Mouse (Mus musculus): Measurements from ENCODE around the gene Ptger4.

Ptger4 gene

GRCm38 (mm10) chr15:5238553-5238952 is 5.4 kb downstream of the Ptger4 start:
- in situ Hi-C loops (cut with MseI, MboI) = loop anchor here (10.0 to 25.0 kb wide), 5 partner anchors 674 to 974 kb away; no protein-coding TSS in a partner anchor

- in situ Hi-C loops (cut with MseI, MboI) = loop anchor here (10.0 to 25.0 kb wide), 5 partner anchors 674 to 974 kb away; no protein-coding TSS in a partner anchor
Observed at GRCm38 (mm10) chr15:5238073-5238472, 5.9 kb downstream of the Ptger4 start.

GRCm38 (mm10) chr15:5237012-5237660 is 6.9 kb downstream of the Ptger4 start:
- in situ Hi-C loops (cut with MseI, MboI) = loop anchor here (10.0 to 25.0 kb wide), 5 partner anchors 675 to 975 kb away; no protein-coding TSS in a partner anchor

GRCm38 (mm10) chr15:5236538-5236937 is 7.4 kb downstream of the Ptger4 start:
- in situ Hi-C loops (cut with MseI, MboI) = loop anchor here (10.0 to 25.0 kb wide), 5 partner anchors 676 to 976 kb away; no protein-coding TSS in a partner anchor

- in situ Hi-C loops (cut with MseI, MboI) = loop anchor here (10.0 to 25.0 kb wide), 5 partner anchors 677 to 977 kb away; no protein-coding TSS in a partner anchor
Observed at GRCm38 (mm10) chr15:5235527-5235926, 8.5 kb downstream of the Ptger4 start.

- in situ Hi-C loops (cut with MseI, MboI) = loop anchor here (10.0 to 25.0 kb wide), 5 partner anchors 678 to 978 kb away; no protein-coding TSS in a partner anchor
Observed at GRCm38 (mm10) chr15:5234659-5235058, 9.3 kb downstream of the Ptger4 start.

GRCm38 (mm10) chr15:5230746-5231145 is 13.2 kb downstream of the Ptger4 start:
- in situ Hi-C loops (cut with MseI, MboI) = loop anchor here (10.0 to 25.0 kb wide), 5 partner anchors 682 to 982 kb away; no protein-coding TSS in a partner anchor

GRCm38 (mm10) chr15:5220491-5220890 is 23.5 kb downstream of the Ptger4 start:
- in situ Hi-C loops (cut with MseI, MboI) = no loop called here

- in situ Hi-C loops (cut with MseI, MboI) = no loop called here
Observed at GRCm38 (mm10) chr15:5209116-5209515, 34.9 kb downstream of the Ptger4 start.

GRCm38 (mm10) chr15:5205222-5205621 is 38.8 kb downstream of the Ptger4 start:
- in situ Hi-C loops (cut with MseI, MboI) = no loop called here

GRCm38 (mm10) chr15:5196691-5197090 is 47.3 kb downstream of the Ptger4 start:
- in situ Hi-C loops (cut with MseI, MboI) = no loop called here

GRCm38 (mm10) chr15:5195987-5196514 is 47.9 kb downstream of the Ptger4 start:
- in situ Hi-C loops (cut with MseI, MboI) = no loop called here

GRCm38 (mm10) chr15:5194931-5195330 is 49.1 kb downstream of the Ptger4 start:
- in situ Hi-C loops (cut with MseI, MboI) = no loop called here

- in situ Hi-C loops (cut with MseI, MboI) = no loop called here
Observed at GRCm38 (mm10) chr15:5194446-5194845, 49.5 kb downstream of the Ptger4 start.

GRCm38 (mm10) chr15:5193833-5194232 is 50.2 kb downstream of the Ptger4 start:
- in situ Hi-C loops (cut with MseI, MboI) = no loop called here

- in situ Hi-C loops (cut with MseI, MboI) = no loop called here
Observed at GRCm38 (mm10) chr15:5189504-5190093, 54.4 kb downstream of the Ptger4 start.

GRCm38 (mm10) chr15:5188029-5188428 is 56.0 kb downstream of the Ptger4 start:
- in situ Hi-C loops (cut with MseI, MboI) = no loop called here

GRCm38 (mm10) chr15:5187116-5187515 is 56.9 kb downstream of the Ptger4 start:
- in situ Hi-C loops (cut with MseI, MboI) = no loop called here

GRCm38 (mm10) chr15:5186293-5186675 is 57.7 kb downstream of the Ptger4 start:
- in situ Hi-C loops (cut with MseI, MboI) = no loop called here

GRCm38 (mm10) chr15:5185366-5186292 is 58.4 kb downstream of the Ptger4 start, which contains the start of gene Ttc33:
Gene Ttc33 (plus strand): TSS chr15:5185525.
- in situ Hi-C loops (cut with MseI, MboI) = no loop called here

- in situ Hi-C loops (cut with MseI, MboI) = no loop called here
Observed at GRCm38 (mm10) chr15:5184668-5185330, 59.2 kb downstream of the Ptger4 start.

Data from mouse trophoblast stem cell (cell line).